Mouse (Mus musculus) layer of hippocampus, adult 11-12 months (tissue): ENCODE data around the gene Bbx.

ENCODE experiments used
- DNase-seq: peaks from one replicate; pipeline ENCODE4 v3.0.0; 2022; ENCODE audit warnings: low spot score

Gene Bbx

DNA sequence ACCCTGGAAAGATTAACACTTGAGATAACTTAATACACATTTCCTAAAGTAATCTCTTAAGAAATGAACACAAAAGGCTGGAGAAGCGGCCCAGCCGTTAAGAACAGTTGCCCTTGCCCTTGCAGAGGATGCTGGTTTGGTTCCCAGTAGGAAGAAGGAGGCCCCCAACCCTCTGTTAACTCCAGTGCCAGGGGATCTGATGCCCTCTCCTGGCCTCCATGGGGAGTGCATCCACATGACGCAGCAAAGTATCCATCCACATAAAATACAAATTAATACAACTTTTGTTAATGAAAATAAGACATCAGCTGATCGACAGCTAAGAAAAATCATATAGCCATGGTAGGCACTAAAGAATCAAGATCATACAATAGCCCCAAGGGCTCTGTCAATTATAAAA is 33.6 kb downstream of the Bbx start:
- no peak for DNase-seq

DNA sequence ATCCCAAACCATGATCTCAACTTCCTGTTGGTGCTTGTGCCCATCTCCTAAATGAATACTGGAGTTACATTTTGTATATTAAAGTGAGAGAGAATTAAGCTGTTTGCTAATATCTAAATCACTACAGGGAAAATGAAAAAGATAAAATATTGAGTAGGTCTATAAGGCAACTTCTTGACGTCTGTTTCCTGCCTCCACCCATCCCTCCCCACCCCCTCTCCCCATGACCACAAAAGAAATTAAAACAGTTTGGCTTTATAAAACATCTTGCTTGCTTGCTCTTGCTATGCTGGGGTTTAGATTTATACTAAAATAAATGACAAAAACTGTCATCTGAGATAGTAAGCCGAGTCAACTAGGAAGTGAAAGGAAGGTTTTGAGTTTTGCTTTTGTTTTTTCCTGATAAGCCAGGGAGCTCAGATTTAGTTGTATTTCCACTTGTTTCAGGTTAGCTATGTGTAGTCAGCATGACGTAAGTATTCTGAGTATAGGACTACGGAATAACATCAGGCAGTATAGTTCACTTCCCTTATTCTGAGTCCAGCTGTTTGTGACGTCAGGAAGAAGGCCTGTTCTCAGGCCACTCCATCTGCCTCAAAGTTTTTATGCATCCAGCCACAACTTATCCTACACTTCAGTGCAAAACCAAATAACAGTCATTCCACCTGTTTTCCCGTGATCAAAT is 36.1 kb downstream of the Bbx start:
- DNase-seq, result no peak

DNA sequence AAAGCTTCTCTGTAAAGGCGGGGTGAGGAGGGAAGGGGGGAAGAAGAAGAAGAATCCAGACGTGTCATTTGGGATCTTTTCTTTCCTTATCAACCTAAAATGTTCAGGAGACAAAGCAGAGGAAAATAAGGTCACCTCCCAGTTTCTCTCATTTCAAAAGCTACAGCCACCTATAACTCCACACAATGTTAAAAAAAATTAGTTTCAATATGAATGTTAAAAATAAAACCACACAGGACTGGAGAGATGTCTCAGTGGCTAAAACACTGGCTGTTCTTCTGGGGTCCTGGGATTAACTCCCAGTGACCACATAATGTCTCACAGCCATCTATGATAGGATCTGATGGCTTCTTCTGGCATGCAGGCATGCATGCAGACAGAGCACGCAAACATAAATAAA is 43.7 kb downstream of the Bbx start:
- no peak for DNase-seq

DNA sequence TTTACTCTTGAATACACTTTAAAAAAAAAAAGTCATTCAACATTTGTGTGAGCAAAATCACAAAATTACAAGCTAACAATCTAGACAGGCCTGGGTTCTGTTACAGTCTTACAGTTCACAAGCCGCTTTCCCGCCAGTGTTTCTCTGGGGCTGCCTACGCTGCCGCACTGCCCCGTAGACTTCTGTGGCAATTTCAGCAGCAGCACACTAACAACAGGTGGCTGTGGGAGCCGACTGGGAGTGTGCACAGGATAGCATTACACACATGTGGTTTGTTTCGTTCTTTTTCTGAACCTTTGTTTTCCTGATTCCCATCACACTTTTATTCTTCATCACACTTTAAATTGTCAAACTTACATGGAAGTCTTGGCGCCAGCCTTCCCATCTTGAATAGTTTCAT is 48.6 kb downstream of the Bbx start:
- no peak for DNase-seq

DNA sequence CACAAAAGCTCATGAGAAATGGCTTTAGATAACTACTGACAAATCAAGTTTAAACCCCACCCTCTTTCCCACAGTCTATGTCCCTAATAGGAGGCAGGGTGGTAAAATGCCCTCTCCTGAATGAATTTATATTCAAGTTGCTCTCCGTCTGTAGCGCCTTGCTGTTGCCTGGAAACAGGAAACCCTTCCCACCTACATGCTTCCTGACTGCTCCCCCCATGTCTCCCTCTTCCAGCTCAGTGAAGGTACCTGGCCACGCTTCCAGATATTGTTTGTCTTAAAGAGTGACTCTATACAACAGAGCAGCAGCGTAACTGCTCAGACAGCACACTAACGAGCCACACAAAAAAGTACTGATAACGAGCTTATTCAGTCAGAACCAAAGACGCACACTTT is 50.8 kb downstream of the Bbx start:
- DNase-seq, result peak; percentile 20

- DNase-seq, result peak; percentile 83
Measured at GRCm38 (mm10) chr16:50380682-50381350, 51.4 kb downstream of the Bbx start.

DNA sequence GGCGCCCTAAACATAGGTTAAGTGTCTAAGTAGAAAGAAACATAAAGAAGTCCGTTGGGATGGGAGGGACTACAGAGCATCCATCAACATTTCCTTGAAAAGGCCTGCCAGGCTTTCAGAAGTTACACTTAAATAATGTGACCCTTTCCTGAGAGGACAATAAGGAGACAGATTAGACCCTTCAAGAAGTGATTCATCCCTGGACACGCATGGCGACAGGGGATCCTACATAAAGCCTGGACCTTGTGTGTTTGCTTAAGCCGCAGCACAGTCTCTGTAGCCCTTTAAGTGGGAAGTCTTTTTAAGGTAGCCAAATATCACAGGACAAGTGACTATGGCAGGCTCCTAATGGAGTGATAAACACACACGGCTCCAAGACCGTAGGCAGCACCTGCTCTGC is 52.0 kb downstream of the Bbx start:
- DNase-seq, result no peak

GRCm38 (mm10) chr16:50374611-50375010 is 57.6 kb downstream of the Bbx start:
- peak; percentile 46 for DNase-seq

GRCm38 (mm10) chr16:50373685-50374084 is 58.5 kb downstream of the Bbx start:
- no peak for DNase-seq

GRCm38 (mm10) chr16:50372543-50372942 is 59.6 kb downstream of the Bbx start:
- no peak for DNase-seq

DNA sequence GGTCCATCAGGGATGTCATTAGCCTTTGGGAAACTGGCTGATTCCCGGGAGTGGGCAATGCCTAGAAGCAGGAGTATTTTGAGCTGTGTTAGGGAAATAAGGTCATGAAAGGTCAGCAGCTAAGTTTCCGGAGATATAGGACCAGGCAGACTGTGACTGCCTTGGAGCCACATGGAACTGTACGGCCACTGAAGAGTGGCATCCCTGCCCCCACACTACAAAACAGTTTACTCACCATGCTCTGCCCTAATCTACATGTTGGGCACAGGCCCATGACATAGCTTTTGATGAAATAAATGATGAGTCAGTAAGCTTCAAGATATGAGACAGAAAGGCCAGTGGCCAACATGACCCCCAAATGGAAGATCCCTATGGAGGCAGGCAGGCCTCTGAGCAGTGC is 60.7 kb downstream of the Bbx start:
- DNase-seq, result no peak

DNA sequence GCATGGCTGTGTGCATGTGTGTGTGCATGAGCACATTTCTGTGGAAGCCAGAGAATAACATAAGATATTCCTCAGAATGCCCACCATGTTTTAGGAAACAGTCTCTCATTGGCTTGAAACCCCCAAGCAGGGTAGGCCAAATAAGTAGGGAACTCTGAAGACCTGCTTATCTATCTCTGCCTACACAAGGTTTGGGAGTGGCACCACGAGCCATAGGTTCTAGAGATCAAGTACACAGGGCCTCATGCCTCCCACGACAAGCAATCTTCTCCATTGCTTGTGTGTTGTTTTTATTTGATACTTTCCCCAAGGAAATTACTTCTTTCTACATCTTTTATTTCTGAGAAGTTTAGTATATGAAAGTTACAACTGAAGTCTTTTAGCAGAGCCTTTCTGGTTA is 61.8 kb downstream of the Bbx start:
- no peak for DNase-seq

DNA sequence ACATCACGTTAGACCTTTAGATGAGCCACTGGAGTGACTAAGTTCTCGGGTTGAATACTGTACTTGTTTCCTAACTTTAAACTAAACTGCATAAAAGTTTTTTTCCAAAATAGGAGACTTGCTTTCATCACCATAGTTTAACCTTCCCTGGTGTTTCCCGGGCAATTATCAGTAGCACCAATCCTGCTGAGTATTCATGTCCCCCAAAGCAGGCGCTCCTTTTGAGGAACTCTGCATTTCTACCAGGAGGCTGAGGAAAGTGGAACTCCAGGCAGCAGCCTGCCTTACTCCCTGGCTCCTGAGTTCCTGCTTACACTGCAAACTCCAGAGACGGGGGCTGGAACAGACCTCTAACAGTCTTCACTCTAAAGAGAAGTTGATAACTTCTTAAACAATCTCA is 65.6 kb downstream of the Bbx start:
- no peak for DNase-seq

DNA sequence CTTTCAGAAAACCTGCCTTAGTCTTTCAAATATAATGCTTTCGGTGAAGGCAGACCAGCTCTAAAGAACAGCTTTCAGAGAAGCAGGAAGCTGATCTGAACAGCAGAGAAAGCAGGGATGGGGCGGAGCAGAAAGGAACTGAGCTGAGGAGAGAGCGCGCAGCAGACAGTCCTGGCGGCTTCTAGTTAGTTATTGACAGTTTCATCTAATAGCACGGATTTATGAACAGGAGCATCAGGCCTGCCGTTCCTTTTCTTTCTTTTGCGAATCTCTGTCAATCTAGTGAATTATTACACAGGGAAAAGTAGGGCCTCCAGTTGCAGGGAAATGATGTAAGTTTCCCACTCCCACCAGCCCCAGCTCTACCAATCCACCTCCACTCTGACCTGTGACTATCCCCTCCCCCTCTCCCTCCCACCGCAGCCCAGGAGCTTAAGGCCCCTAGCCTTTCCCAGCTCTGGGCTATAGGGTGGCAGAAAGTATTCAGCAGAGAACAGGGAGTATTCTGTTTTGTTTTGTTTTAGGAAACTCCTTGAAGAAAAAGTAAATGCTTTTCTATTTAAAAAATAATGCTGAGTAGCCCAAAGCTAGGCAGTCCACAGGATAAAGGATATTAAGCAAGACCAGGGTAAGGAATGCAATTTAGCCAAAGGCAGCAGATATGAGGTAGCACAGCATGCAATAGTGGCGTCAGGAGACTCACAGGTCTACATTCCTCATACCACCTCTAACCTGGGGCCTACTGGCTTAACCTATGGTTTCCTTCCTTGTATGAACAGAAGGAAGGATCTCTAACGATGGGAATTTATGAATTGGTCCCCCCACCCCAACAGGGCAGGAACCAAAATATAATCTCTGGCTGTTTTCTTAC is 67.8 kb downstream of the Bbx start:
- peak; percentile 52 for DNase-seq

GRCm38 (mm10) chr16:50363443-50364188 is 68.6 kb downstream of the Bbx start:
- no peak for DNase-seq

DNA sequence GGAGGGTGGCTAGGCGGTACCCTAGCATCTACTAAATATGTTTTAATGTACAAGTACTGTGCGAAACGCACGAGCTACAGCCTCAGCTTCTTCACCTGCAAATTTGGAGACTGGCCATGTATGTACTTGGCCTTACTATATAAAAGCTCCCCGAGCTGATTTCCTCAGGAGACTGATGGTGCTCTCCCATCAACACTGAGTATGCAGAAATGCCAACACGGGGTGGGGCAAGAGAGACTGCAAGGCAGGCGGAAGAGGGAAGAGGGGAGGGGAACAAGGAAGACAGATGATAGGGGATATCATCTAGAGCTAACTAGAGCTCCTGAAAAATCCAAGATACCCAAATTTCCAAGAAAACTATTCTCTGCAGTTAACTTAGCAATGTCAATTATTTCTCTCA is 71.6 kb downstream of the Bbx start:
- no peak for DNase-seq

GRCm38 (mm10) chr16:50329684-50330083 is 102.5 kb downstream of the Bbx start:
- no peak for DNase-seq

- DNase-seq, result no peak
Measured at GRCm38 (mm10) chr16:50324746-50325145, 107.4 kb downstream of the Bbx start.

DNA sequence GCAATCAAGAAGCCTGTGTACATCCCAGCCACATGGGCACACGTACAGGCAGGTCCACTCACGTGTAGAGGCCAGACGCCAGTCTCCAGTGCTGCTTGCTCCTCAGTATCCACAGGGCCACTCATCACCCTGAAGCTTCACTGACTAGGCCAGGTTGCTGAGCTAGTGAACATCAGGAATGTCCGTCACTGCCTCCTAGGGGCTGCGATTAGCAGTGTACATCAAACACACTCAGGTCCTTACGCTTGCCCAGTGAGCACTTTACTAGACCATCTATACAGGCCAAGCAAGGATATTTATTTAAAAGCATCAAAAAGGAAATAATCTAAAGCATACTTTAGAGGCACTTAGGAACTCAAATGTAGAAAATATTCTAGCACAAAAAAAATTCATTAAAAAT is 107.9 kb downstream of the Bbx start:
- DNase-seq, result no peak

DNA sequence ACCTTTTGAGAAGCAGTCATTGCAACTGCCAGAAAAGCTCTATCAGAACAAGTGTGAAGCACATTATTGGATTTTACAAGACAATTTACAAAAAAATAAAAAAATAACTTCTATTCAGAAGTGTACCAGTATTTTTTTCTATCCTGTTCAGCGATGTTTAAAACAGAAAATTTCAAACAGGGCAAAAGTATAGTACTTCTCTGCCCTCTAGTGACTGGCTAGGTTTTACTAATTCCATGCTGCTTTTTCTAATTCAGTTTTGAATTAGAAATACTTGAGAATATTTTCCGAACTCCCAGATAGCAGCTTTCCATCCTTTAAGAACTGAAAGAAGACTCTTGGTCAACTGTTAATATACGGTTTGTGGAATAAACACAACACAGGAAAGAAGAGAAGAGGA is 110.8 kb downstream of the Bbx start:
- DNase-seq, result no peak

DNA sequence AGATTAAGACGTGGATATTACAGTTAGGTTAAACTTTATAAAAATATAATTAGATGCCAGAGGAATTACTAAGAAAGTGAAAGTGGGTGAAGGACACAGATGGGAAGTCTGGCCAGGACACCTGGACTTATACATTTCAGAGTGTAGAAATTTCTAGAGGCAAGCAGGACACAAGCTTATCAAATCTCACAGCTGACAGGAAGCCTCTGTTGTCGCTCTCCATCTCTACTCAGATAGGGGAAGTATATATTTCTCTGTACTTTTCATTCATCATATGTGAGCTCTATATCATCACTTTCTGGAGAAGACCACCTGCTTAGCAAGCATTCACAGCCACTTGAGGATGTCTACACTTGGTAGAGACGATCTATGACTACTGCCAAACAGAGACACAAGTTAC is 113.9 kb downstream of the Bbx start:
- DNase-seq, result no peak

- no peak for DNase-seq
Measured at GRCm38 (mm10) chr16:50315349-50315969, 116.7 kb downstream of the Bbx start.
